Mouse (Mus musculus) hindbrain, embryonic 14.5 days (tissue): ENCODE results near the gene Lyg2. TPM values are rescaled to one million over a fixed set of nuclear protein-coding genes. Genes with fewer than 3 reads are reported as not detected.

Experiments
- ATAC-seq: fragments of 200-750 bp; cut with Nextera tagmentation; 2 replicates; pipeline ENCODE4 v1.8.0; 2017; ENCODE audit warnings: moderate number of reproducible peaks, mild to moderate bottlenecking, moderate TSS enrichment, moderate library complexity; ENCODE audit not compliant: low FRiP score
- DNase-seq: peaks from one replicate; pipeline ENCODE4 v3.0.0-alpha.2; 2015; ENCODE audit warnings: low spot score
- H3K27ac ChIP-seq: fragments of 300-500 bp; sonication (generic); 2 replicates; pipeline ENCODE4 v1.5.1; 2014; ENCODE audit warnings: mild to moderate bottlenecking, moderate library complexity
- H3K27me3 ChIP-seq: fragments of 300-500 bp; sonication (generic); 2 replicates; pipeline ENCODE4 v1.6.1; 2014; ENCODE audit warnings: mild to moderate bottlenecking, low read length, mixed read lengths; ENCODE audit not compliant: control insufficient read depth, insufficient read depth
- H3K36me3 ChIP-seq: fragments of 300-500 bp; sonication (generic); replicated peaks from 2 replicates; pipeline ENCODE4 v1.6.1; 2014; ENCODE audit not compliant: control insufficient read depth, insufficient read depth
- H3K4me1 ChIP-seq: fragments of 300-500 bp; sonication (generic); replicated peaks from 2 replicates; pipeline ENCODE4 v1.6.1; 2014; ENCODE audit warnings: antibody characterized with exemption, low read length, mixed read lengths; ENCODE audit not compliant: control insufficient read depth, insufficient read depth
- H3K4me2 ChIP-seq: fragments of 300-500 bp; sonication (generic); replicated peaks from 2 replicates; pipeline ENCODE4 v1.6.1; 2014; ENCODE audit warnings: mild to moderate bottlenecking, moderate library complexity
- H3K4me3 ChIP-seq: fragments of 300-500 bp; sonication (generic); replicated peaks from 2 replicates; pipeline ENCODE4 v1.5.1; 2014; ENCODE audit warnings: mild to moderate bottlenecking, low read length
- H3K9ac ChIP-seq: fragments of 300-500 bp; sonication (generic); 2 replicates; pipeline ENCODE4 v1.6.1; 2014
- H3K9me3 ChIP-seq: fragments of 300-500 bp; sonication (generic); 2 replicates; pipeline ENCODE4 v1.6.1; 2016; ENCODE audit warnings: low read length; ENCODE audit not compliant: control insufficient read depth
- WGBS: fragments of 180-500 bp; shearing (Covaris S2); extraction: QIAGEN DNeasy Blood & Tissue Kit; methylation state at CpG from one replicate; pipeline ENCODE4 v1.1.7; 2014; 5-methylcytosine and 5-hydroxymethylcytosine counted together
- polyA plus RNA-seq: library from polyadenylated mRNA; unstranded; fragments of >200 nt; fragmentation: Nextera tagmentation; extraction: Ambion mirVana; gene quantifications from 2 replicates; pipeline ENCODE4 v1.2.1, GENCODE M21; 2014

The Lyg2 gene
- polyA plus RNA-seq, 1 experiment from 2014 or later: not detected

- Histone ChIP-seq H3K9ac (peak within 1 kb of the TSS; percentile 77), H3K9me3 (no peaks in the 10 kb centered on the region), H3K4me1 (peaks cover 17% of the 10 kb centered on the region), H3K4me2 (peak within 1 kb of the TSS; percentile 86), H3K27ac (no peak within 1 kb of the TSS), H3K27me3 (no peaks in the 10 kb centered on the region), H3K36me3 (peaks cover 15% of the 10 kb centered on the region), H3K4me3 (peak within 1 kb of the TSS; percentile 60)
- DNase-seq: peak; percentile 96
- WGBS: under 1% methylated on average over 41 of the region's 41 CpGs
- peak; percentile 93 for ATAC-seq
These were observed 26.2 kb downstream of the Lyg2 start, which contains the start of the genes Mitd1 and Mrpl30 for GRCm38 (mm10) chr1:37890025-37890652. TSS of gene Mitd1 (minus strand) at chr1:37890411. TSS of gene Mrpl30 (plus strand) at chr1:37890477.

- H3K9ac ChIP-seq: peak overlapping the region; percentile 77
- peak overlapping the region; percentile 86 for H3K4me2 ChIP-seq
- no peaks in the 10 kb centered on the region for H3K27me3 ChIP-seq
- H3K4me1 ChIP-seq: peaks cover 17% of the 10 kb centered on the region
- peak overlapping the region; percentile 60 for H3K4me3 ChIP-seq
- WGBS: 84% methylated on average over 7 of the region's 7 CpGs
- ATAC-seq (no peak), DNase-seq (no peak)
- H3K36me3 ChIP-seq: peaks cover 6% of the 10 kb centered on the region
- H3K27ac ChIP-seq: no peak overlapping the region
- no peaks in the 10 kb centered on the region for H3K9me3 ChIP-seq
These were observed 27.1 kb downstream of the Lyg2 start for GRCm38 (mm10) chr1:37889206-37889605.

GRCm38 (mm10) chr1:37884451-37884850 is 31.8 kb downstream of the Lyg2 start:
- WGBS: 90% methylated on average over 4 of the region's 4 CpGs
- Histone ChIP-seq H3K36me3 (peaks cover 42% of the 10 kb centered on the region), H3K27me3 (no peaks in the 10 kb centered on the region), H3K27ac (no peak overlapping the region), H3K4me1 (peaks cover 5% of the 10 kb centered on the region; the same call in 1 of the 2 replicates), H3K4me2 (no peak overlapping the region), H3K4me3 (no peak overlapping the region), H3K9ac (no peak overlapping the region), H3K9me3 (no peaks in the 10 kb centered on the region)
- DNase-seq: no peak
- no peak for ATAC-seq

- H3K9ac ChIP-seq: no peak overlapping the region
- H3K36me3 ChIP-seq: peaks cover 52% of the 10 kb centered on the region
- no peak overlapping the region for H3K4me3 ChIP-seq
- ATAC-seq: no peak
- DNase-seq: no peak
- no peaks in the 10 kb centered on the region for H3K27me3 ChIP-seq
- no peaks in the 10 kb centered on the region for H3K9me3 ChIP-seq
- WGBS: 92% methylated on average over 4 of the region's 4 CpGs
- H3K27ac ChIP-seq: no peak overlapping the region
- H3K4me1 ChIP-seq: no peaks in the 10 kb centered on the region
- no peak overlapping the region for H3K4me2 ChIP-seq
These were observed 32.9 kb downstream of the Lyg2 start for GRCm38 (mm10) chr1:37883411-37883810.

- Histone ChIP-seq H3K9me3 (0 out of 2 replicates have a peak, but pooled peaks cover 9% of the 10 kb centered on the region), H3K9ac (no peak overlapping the region), H3K4me3 (no peak overlapping the region), H3K27me3 (no peaks in the 10 kb centered on the region), H3K27ac (no peak overlapping the region), H3K4me1 (peaks cover 6% of the 10 kb centered on the region), H3K36me3 (peaks cover 81% of the 10 kb centered on the region), H3K4me2 (no peak overlapping the region)
- WGBS: 96% methylated on average over 13 of the region's 13 CpGs
- no peak for DNase-seq
- ATAC-seq: no peak
These were observed 38.4 kb downstream of the Lyg2 start for GRCm38 (mm10) chr1:37877736-37878460.

GRCm38 (mm10) chr1:37873157-37873556 is 43.1 kb downstream of the Lyg2 start:
- H3K4me3 ChIP-seq: no peak overlapping the region
- H3K9ac ChIP-seq: no peak overlapping the region

GRCm38 (mm10) chr1:37872131-37873067 is 43.9 kb downstream of the Lyg2 start:
- Histone ChIP-seq H3K9ac (peak overlapping the region; percentile 52), H3K4me2 (peak overlapping the region; percentile 81), H3K4me1 (peaks cover 14% of the 10 kb centered on the region), H3K9me3 (0 out of 2 replicates have a peak, but pooled peaks cover 9% of the 10 kb centered on the region), H3K27ac (peak overlapping the region; percentile 53), H3K36me3 (peaks cover 27% of the 10 kb centered on the region), H3K27me3 (no peaks in the 10 kb centered on the region), H3K4me3 (peak overlapping the region; percentile 44)
- ATAC-seq (peak; percentile 92), DNase-seq (peak; percentile 78)
- WGBS: 6% methylated on average over 33 of the region's 33 CpGs

More at GRCm38 (mm10) chr1:37873157-37873556, 43.1 kb downstream of the Lyg2 start:
- peak overlapping the region; percentile 81 for H3K4me2 ChIP-seq
- peaks cover 34% of the 10 kb centered on the region for H3K36me3 ChIP-seq
- 0 out of 2 replicates have a peak, but pooled peaks cover 9% of the 10 kb centered on the region for H3K9me3 ChIP-seq
- H3K27ac ChIP-seq: no peak overlapping the region
- no peak for DNase-seq
- H3K4me1 ChIP-seq: peaks cover 14% of the 10 kb centered on the region
- 98% methylated on average over 4 of the region's 4 CpGs for WGBS
- ATAC-seq: no peak
- H3K27me3 ChIP-seq: no peaks in the 10 kb centered on the region

- peak within 1 kb of the TSS; percentile 52 for H3K9ac ChIP-seq
- 0 out of 2 replicates have a peak, but pooled peaks cover 9% of the 10 kb centered on the region for H3K9me3 ChIP-seq
- peaks cover 14% of the 10 kb centered on the region for H3K4me1 ChIP-seq
- H3K27me3 ChIP-seq: no peaks in the 10 kb centered on the region
- peak within 1 kb of the TSS; percentile 44 for H3K4me3 ChIP-seq
- H3K27ac ChIP-seq: peak within 1 kb of the TSS; percentile 53
- peak; percentile 57; the same call in 1 of the 2 replicates for ATAC-seq
- WGBS: 9% methylated on average over 7 of the region's 7 CpGs
- peak within 1 kb of the TSS; percentile 81 for H3K4me2 ChIP-seq
- DNase-seq: no peak
- H3K36me3 ChIP-seq: peaks cover 20% of the 10 kb centered on the region
These were observed 44.6 kb downstream of the Lyg2 start, which contains the start of gene Lipt1 for GRCm38 (mm10) chr1:37871704-37872103. TSS of gene Lipt1 (plus strand) at chr1:37871738.
